Mouse (Mus musculus): ENCODE results near the gene Fosl1. TPM values are rescaled to one million over a fixed set of nuclear protein-coding genes. Genes with fewer than 3 reads are reported as not detected.
A peak's percentile ranks its signal among the peaks of the same experiment; 100 is the strongest.

Fosl1 gene
- polyA plus RNA-seq, 1 experiment from 2014 or later: not detected

GRCm38 (mm10) chr19:5413840-5414239 is 33.5 kb upstream of the Fosl1 start:
- Histone ChIP-seq H3K4me2 (no peak overlapping the region), H3K27ac (no peak overlapping the region), H3K4me3 (replicated peaks) (no peak overlapping the region), H3K9ac (no peak overlapping the region), H3K4me1 (replicated peaks) (peaks cover 12% of the 10 kb centered on the region), H3K27me3 (no peaks in the 10 kb centered on the region), H3K9me3 (replicated peaks) (no peaks in the 10 kb centered on the region), H3K36me3 (0 out of 2 replicates have a peak, but pooled peaks cover 8% of the 10 kb centered on the region)
- no peak for ATAC-seq (ENCODE audit: low read depth)
- WGBS (ENCODE audit: insufficient replicate concordance): 60% methylated on average over 4 of the region's 4 CpGs
- DNase-seq: no peak

DNA sequence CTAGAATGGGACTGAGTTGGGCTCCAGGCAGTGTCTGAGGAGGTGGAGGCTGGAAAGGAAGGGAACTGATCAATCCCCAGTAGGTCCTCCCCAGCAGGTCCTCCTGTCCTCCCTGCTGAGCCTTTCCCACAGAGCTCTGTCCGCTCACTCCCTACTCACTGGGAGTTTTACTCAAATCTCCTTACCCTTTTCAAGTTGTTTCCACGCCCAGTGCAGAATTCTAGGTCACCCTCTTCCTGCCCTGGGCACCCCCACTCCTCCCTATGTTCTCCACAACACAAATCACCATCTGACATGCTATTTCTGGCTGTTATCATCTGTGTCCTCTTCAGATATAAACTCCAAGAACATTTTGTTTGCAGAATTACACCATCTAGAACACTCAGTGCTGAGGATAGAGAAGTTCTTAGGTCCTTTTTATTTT is 32.8 kb upstream of the Fosl1 start:
- ATAC-seq (ENCODE audit: low read depth): no peak
- Histone ChIP-seq H3K36me3 (0 out of 2 replicates have a peak, but pooled peaks cover 5% of the 10 kb centered on the region), H3K27me3 (no peaks in the 10 kb centered on the region), H3K4me3 (replicated peaks) (no peak overlapping the region), H3K9me3 (replicated peaks) (no peaks in the 10 kb centered on the region), H3K27ac (no peak overlapping the region), H3K9ac (no peak overlapping the region), H3K4me2 (no peak overlapping the region), H3K4me1 (replicated peaks) (peaks cover 9% of the 10 kb centered on the region)
- no peak for DNase-seq
- 59% methylated on average over 2 of the region's 2 CpGs for WGBS (ENCODE audit: insufficient replicate concordance)

GRCm38 (mm10) chr19:5418750-5419466 is 28.4 kb upstream of the Fosl1 start:
- ATAC-seq (ENCODE audit: low read depth) (no peak), DNase-seq (no peak)
- Histone ChIP-seq H3K27ac (no peak overlapping the region), H3K4me3 (replicated peaks) (no peak overlapping the region), H3K27me3 (no peaks in the 10 kb centered on the region), H3K36me3 (peaks cover 39% of the 10 kb centered on the region), H3K4me1 (replicated peaks) (peaks cover 30% of the 10 kb centered on the region), H3K4me2 (no peak overlapping the region), H3K9me3 (replicated peaks) (no peaks in the 10 kb centered on the region), H3K9ac (no peak overlapping the region)
- WGBS (ENCODE audit: insufficient replicate concordance): 86% methylated on average over 8 of the region's 8 CpGs

DNA sequence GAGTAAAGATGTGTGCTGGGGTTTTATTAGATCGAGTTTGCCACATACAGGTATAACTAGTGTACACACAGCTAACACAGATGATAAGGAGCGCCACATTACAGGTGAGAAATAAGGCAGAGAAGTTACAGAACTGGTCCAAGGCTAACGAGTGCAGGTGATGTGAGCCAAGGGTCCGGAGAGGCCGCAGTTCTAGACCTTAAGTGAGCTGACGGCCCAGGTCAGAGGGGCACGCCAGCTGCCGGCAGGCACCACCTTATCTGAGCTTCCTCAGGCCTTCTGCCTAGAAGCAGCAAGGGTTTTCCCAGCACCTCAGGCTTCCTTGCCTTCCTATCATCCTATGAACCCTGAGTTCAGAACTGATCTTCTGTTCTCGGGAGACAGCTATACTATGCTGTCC is 27.7 kb upstream of the Fosl1 start:
- ATAC-seq (ENCODE audit: low read depth) (no peak), DNase-seq (no peak)
- H3K4me1 ChIP-seq (replicated peaks): peaks cover 30% of the 10 kb centered on the region
- H3K36me3 ChIP-seq: peaks cover 39% of the 10 kb centered on the region
- H3K9me3 ChIP-seq (replicated peaks): no peaks in the 10 kb centered on the region
- H3K27ac ChIP-seq: no peak overlapping the region
- no peak overlapping the region for H3K9ac ChIP-seq
- no peak overlapping the region for H3K4me2 ChIP-seq
- WGBS (ENCODE audit: insufficient replicate concordance): 54% methylated on average over 9 of the region's 9 CpGs
- no peaks in the 10 kb centered on the region for H3K27me3 ChIP-seq
- no peak overlapping the region for H3K4me3 ChIP-seq (replicated peaks)

- H3K9me3 ChIP-seq (replicated peaks): no peaks in the 10 kb centered on the region
- H3K9ac ChIP-seq: 0 out of 2 replicates have a peak overlapping the region, but pooled peaks have one; percentile 13
- DNase-seq (no peak), ATAC-seq (ENCODE audit: low read depth) (no peak)
- no peak overlapping the region for H3K27ac ChIP-seq
- H3K4me2 ChIP-seq: no peak overlapping the region
- H3K27me3 ChIP-seq: no peaks in the 10 kb centered on the region
- H3K4me1 ChIP-seq (replicated peaks): peaks cover 30% of the 10 kb centered on the region
- no peak overlapping the region for H3K4me3 ChIP-seq (replicated peaks)
- peaks cover 39% of the 10 kb centered on the region for H3K36me3 ChIP-seq
- WGBS (ENCODE audit: insufficient replicate concordance): 78% methylated on average over 6 of the region's 6 CpGs
These were observed 26.8 kb upstream of the Fosl1 start for GRCm38 (mm10) chr19:5420579-5420978.

DNA sequence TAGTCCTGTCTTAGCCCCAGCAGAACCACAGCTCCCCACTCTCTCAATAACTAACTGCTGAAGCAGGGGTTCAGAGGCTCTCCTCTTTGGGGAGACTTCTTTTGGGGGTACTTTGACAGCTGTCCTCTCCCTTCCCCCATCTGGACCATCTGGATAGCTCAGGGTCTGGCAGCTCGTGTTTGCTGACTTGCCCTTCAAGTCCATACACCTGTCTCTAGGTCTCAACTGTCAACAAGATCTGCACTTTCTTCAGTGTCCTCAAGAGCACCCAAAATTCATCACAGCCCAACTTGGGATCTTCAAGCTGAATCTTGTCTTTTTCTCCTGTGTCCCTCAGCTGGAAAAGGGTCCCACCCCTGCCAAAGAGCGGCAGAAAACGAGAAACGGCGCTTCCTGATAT is 25.6 kb upstream of the Fosl1 start:
- WGBS (ENCODE audit: insufficient replicate concordance): 83% methylated on average over 5 of the region's 5 CpGs
- no peak overlapping the region for H3K4me3 ChIP-seq (replicated peaks)
- no peaks in the 10 kb centered on the region for H3K27me3 ChIP-seq
- no peak overlapping the region for H3K4me2 ChIP-seq
- H3K27ac ChIP-seq: no peak overlapping the region
- DNase-seq (no peak), ATAC-seq (ENCODE audit: low read depth) (no peak)
- peaks cover 47% of the 10 kb centered on the region for H3K36me3 ChIP-seq
- peaks cover 42% of the 10 kb centered on the region for H3K4me1 ChIP-seq (replicated peaks)
- H3K9ac ChIP-seq: no peak overlapping the region
- H3K9me3 ChIP-seq (replicated peaks): no peaks in the 10 kb centered on the region

DNA sequence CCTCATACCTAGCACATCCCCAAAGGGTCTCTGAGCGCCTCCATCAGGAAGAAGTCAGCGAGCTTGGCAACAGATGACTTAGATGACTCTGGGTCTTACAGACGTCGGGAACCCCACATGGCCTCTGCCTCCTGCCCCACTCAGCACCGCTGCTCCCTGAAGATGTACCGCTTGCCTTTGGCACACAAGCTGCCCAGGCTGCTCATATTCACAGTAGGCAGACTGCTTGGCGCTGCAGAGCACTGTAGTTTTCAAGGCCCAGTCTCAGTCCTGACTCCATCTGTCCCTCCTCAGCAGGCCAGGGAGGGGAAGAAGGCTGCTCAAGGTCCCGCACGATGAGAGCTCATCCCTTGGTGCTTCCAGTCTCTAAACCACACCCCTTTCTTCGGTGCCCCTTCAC is 25.1 kb upstream of the Fosl1 start:
- ATAC-seq (ENCODE audit: low read depth) (no peak), DNase-seq (no peak)
- no peak overlapping the region for H3K4me2 ChIP-seq
- H3K9me3 ChIP-seq (replicated peaks): no peaks in the 10 kb centered on the region
- H3K27me3 ChIP-seq: no peaks in the 10 kb centered on the region
- 82% methylated on average over 10 of the region's 10 CpGs for WGBS (ENCODE audit: insufficient replicate concordance)
- peaks cover 47% of the 10 kb centered on the region for H3K4me1 ChIP-seq (replicated peaks)
- H3K4me3 ChIP-seq (replicated peaks): no peak overlapping the region
- H3K9ac ChIP-seq: no peak overlapping the region
- peaks cover 52% of the 10 kb centered on the region for H3K36me3 ChIP-seq
- no peak overlapping the region for H3K27ac ChIP-seq

DNA sequence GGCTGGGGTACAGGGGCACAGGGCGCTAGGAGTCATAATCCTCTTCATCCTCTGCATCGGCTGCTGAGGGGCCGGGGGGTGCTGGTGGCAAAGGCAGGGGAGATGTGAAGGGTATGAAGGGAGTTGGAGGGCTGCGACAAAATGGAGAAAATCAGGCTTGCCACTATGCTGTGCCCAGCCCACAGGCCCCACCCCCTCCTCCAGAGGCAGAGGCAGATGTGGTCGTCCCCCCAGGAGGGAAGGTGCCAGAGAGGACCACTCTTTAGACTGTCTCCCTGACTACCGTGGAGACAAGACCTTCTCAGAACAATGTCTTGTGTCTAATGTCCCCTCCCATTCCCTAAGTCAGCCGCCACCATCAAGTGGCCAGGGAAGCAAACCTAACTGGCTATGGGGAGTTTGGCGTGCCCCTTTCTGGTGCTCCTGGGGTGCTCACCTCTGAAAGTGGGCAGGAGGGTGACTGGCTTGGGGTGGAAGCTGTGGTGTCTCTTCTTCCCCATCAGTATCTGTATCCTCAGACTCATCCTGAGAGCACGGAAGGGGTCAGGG is 24.4 kb upstream of the Fosl1 start:
- DNase-seq (no peak), ATAC-seq (ENCODE audit: low read depth) (no peak)
- peaks cover 53% of the 10 kb centered on the region for H3K36me3 ChIP-seq
- H3K9me3 ChIP-seq (replicated peaks): no peaks in the 10 kb centered on the region
- H3K4me3 ChIP-seq (replicated peaks): peak overlapping the region; percentile 82; the same call in 1 of the 2 replicates
- peak overlapping the region; percentile 91; the same call in 1 of the 2 replicates for H3K27ac ChIP-seq
- H3K9ac ChIP-seq: peak overlapping the region; percentile 84; the same call in 1 of the 2 replicates
- peaks cover 51% of the 10 kb centered on the region for H3K4me1 ChIP-seq (replicated peaks)
- H3K27me3 ChIP-seq: no peaks in the 10 kb centered on the region
- peak overlapping the region; percentile 96 for H3K4me2 ChIP-seq
- whole genome bisulfite sequencing (ENCODE audit: insufficient replicate concordance): 87% methylated on average over 9 of the region's 9 CpGs

DNA sequence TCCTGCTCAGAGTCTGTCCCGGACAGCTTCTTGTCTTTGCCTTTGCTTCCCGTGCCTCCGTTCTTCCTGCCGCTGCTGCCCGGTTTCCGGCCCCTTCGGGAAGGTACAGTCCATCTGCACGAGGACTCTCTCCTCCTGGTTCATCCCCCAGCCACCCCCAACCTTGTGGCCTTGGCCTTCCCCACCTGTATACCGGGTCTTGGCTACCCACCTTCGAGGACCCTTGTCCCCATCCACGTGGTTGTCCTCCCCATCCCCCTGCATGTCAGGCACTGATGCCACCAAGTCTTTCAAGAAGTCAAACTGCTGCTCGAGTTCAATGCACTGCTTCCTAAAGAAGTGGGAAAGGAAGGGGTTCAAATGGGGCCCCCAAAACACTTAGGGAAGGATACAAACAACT is 23.8 kb upstream of the Fosl1 start:
- ATAC-seq (ENCODE audit: low read depth): no peak
- peak overlapping the region; percentile 84 for H3K9ac ChIP-seq
- H3K4me3 ChIP-seq (replicated peaks): peak overlapping the region; percentile 82
- peak overlapping the region; percentile 96 for H3K4me2 ChIP-seq
- peaks cover 52% of the 10 kb centered on the region for H3K4me1 ChIP-seq (replicated peaks)
- WGBS (ENCODE audit: insufficient replicate concordance): 60% methylated on average over 12 of the region's 12 CpGs
- no peaks in the 10 kb centered on the region for H3K27me3 ChIP-seq
- no peak for DNase-seq
- H3K36me3 ChIP-seq: peaks cover 48% of the 10 kb centered on the region
- H3K27ac ChIP-seq: peak overlapping the region; percentile 91
- H3K9me3 ChIP-seq (replicated peaks): no peaks in the 10 kb centered on the region

GRCm38 (mm10) chr19:5424092-5424781 is 23.1 kb upstream of the Fosl1 start:
- peak; percentile 57 for ATAC-seq (ENCODE audit: low read depth)

More at GRCm38 (mm10) chr19:5424092-5424781, 23.1 kb upstream of the Fosl1 start:
- Histone ChIP-seq H3K27me3 (no peaks in the 10 kb centered on the region), H3K4me3 (replicated peaks) (peak overlapping the region; percentile 82), H3K9me3 (replicated peaks) (no peaks in the 10 kb centered on the region), H3K9ac (peak overlapping the region; percentile 84), H3K4me2 (peak overlapping the region; percentile 96), H3K4me1 (replicated peaks) (peaks cover 52% of the 10 kb centered on the region), H3K27ac (peak overlapping the region; percentile 91), H3K36me3 (peaks cover 48% of the 10 kb centered on the region)
- WGBS (ENCODE audit: insufficient replicate concordance): 2% methylated on average over 46 of the region's 48 CpGs
- DNase-seq: peak; percentile 59
